Mouse (Mus musculus) MEL-GATA-1-ER (cell line): ENCODE data around the gene Alpi.

Experiments
- DNase-seq: peaks from one replicate; pipeline ENCODE4 v3.0.0-alpha.2; 2012; ENCODE audit warnings: low read depth; ENCODE audit errors: extremely low read depth

The Alpi gene

GRCm38 (mm10) chr1:87059042-87059665, 42.3 kb downstream of the Alpi start:
- DNase-seq, result peak; percentile 68

- no peak for DNase-seq
These were observed 44.3 kb downstream of the Alpi start for GRCm38 (mm10) chr1:87057075-87057474.

GRCm38 (mm10) chr1:87051369-87051768, 50.0 kb downstream of the Alpi start:
- no peak for DNase-seq

GRCm38 (mm10) chr1:87050700-87051099, 50.7 kb downstream of the Alpi start:
- no peak for DNase-seq

- DNase-seq, result no peak
These were observed 51.3 kb downstream of the Alpi start for GRCm38 (mm10) chr1:87050072-87050471.
